9 mouse cellular contexts compared by ENCODE assay signal in the genomic region with DNA sequence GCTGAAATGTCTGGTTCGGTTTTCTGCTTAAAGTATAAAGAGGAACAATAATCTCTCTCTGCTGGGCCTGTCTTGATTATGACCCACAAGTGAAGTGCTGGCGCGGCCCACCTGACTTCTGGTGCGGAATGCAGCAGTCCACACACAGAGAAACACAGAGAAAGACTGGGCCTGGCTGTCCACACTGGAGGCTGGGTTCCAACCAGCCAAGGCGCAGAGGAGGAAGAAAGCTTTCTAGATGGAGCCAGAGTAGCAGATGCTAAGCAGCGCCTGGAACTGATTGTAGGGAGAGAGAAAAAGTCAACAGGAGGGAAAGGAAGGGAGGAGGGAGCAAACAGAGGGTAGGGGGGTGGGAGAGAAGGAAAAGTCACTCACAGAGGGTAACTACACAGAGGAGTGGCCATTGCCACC.
A peak's percentile ranks its signal among the peaks of the same experiment; 100 is the strongest.
DNase-seq lines count a peak whose midpoint lies in the region; ATAC-seq and TF ChIP-seq lines count a peak whose summit lies in the region.
"Had no signal": no experiment of that assay in that cellular context is flagged by ENCODE, and none has a peak within 500 bp of the region (broad histone marks: within the 10 kb centered on the region; RNA-seq: fewer than 3 reads in every experiment).

No protein-coding gene starts in this region.

- no peak overlapping the region; the same call in 1 of the 2 replicates for H3K9ac ChIP-seq in hindbrain, embryonic 14.5 days
- H3K9ac ChIP-seq in forebrain, embryonic 16.5 days (replicated peaks; ENCODE audit: low read depth, low read length): no peak overlapping the region; the same call in 1 of the 2 replicates
- no peak overlapping the region for H3K9ac ChIP-seq in stomach, embryonic 15.5 days

- no peak overlapping the region for H3K4me2 ChIP-seq in hindbrain, embryonic 14.5 days (replicated peaks)
- H3K4me2 ChIP-seq in forebrain, embryonic 16.5 days (ENCODE audit: low read length): no peak overlapping the region
- peak overlapping the region; percentile 9; the same call in 1 of the 2 replicates for H3K4me2 ChIP-seq in stomach, embryonic 15.5 days

- peaks cover 50% of the 10 kb centered on the region for H3K4me1 ChIP-seq in hindbrain, embryonic 10.5 days (replicated peaks)
- H3K4me1 ChIP-seq in hindbrain, embryonic 14.5 days (replicated peaks; ENCODE audit: control insufficient read depth, insufficient read depth, low read length): peaks cover 20% of the 10 kb centered on the region; the same call in 1 of the 2 replicates
- H3K4me1 ChIP-seq in forebrain, embryonic 16.5 days (replicated peaks; ENCODE audit: control insufficient read depth, insufficient read depth, low read length): peaks cover 27% of the 10 kb centered on the region
- H3K4me1 ChIP-seq in stomach, embryonic 15.5 days: peaks cover 33% of the 10 kb centered on the region

- no peak for ATAC-seq in hindbrain, embryonic 14.5 days (ENCODE audit: low FRiP score)
- ATAC-seq in forebrain, embryonic 16.5 days: peak; percentile 44
- ATAC-seq in stomach, embryonic 15.5 days (ENCODE audit: insufficient read depth, low FRiP score, low read depth): peak; percentile 77

- H3K27me3 ChIP-seq in hindbrain, embryonic 10.5 days (ENCODE audit: insufficient read depth, poor library complexity, severe bottlenecking): peaks cover 70% of the 10 kb centered on the region
- no peaks in the 10 kb centered on the region for H3K27me3 ChIP-seq in hindbrain, embryonic 14.5 days (ENCODE audit: control insufficient read depth, insufficient read depth, low read length)
- no peaks in the 10 kb centered on the region for H3K27me3 ChIP-seq in forebrain, embryonic 16.5 days (replicated peaks; ENCODE audit: control insufficient read depth, insufficient read depth, low read length)
- no peaks in the 10 kb centered on the region for H3K27me3 ChIP-seq in stomach, embryonic 15.5 days (replicated peaks)
- H3K27me3 ChIP-seq: CH12.LX had no signal

- no peak for TF ChIP-seq POLR2A in brain, embryonic 14.5 days (IDR thresholded peaks at IDR 0.05; ENCODE audit: borderline replicate concordance, extremely low read depth, insufficient read depth, insufficient read length, poor library complexity, severe bottlenecking)

- H3K9me3 ChIP-seq in hindbrain, embryonic 10.5 days: no peaks in the 10 kb centered on the region
- H3K9me3 ChIP-seq in hindbrain, embryonic 14.5 days (ENCODE audit: control insufficient read depth, low read length): no peaks in the 10 kb centered on the region
- no peaks in the 10 kb centered on the region for H3K9me3 ChIP-seq in forebrain, embryonic 16.5 days (ENCODE audit: control insufficient read depth, low read length)
- H3K9me3 ChIP-seq in stomach, embryonic 15.5 days: no peaks in the 10 kb centered on the region

- H3K36me3 ChIP-seq in hindbrain, embryonic 10.5 days: no peaks in the 10 kb centered on the region
- no peaks in the 10 kb centered on the region for H3K36me3 ChIP-seq in hindbrain, embryonic 14.5 days (replicated peaks; ENCODE audit: control insufficient read depth, insufficient read depth)
- H3K36me3 ChIP-seq in forebrain, embryonic 16.5 days (ENCODE audit: control insufficient read depth, insufficient read depth): no peaks in the 10 kb centered on the region
- H3K36me3 ChIP-seq in stomach, embryonic 15.5 days: no peaks in the 10 kb centered on the region

- H3K4me3 ChIP-seq in hindbrain, embryonic 10.5 days: no peak overlapping the region
- no peak overlapping the region for H3K4me3 ChIP-seq in hindbrain, embryonic 14.5 days (replicated peaks; ENCODE audit: low read length)
- H3K4me3 ChIP-seq in forebrain, embryonic 16.5 days (replicated peaks; ENCODE audit: low read length): no peak overlapping the region
- H3K4me3 ChIP-seq in stomach, embryonic 15.5 days (replicated peaks): no peak overlapping the region

- TF ChIP-seq CTCF in brain, embryonic 14.5 days (IDR thresholded peaks at IDR 0.05; ENCODE audit: borderline replicate concordance, extremely low read depth, insufficient read depth, insufficient read length): no peak

- WGBS in hindbrain, embryonic 10.5 days: 58% methylated on average over 6 of the region's 6 CpGs
- 62% methylated on average over 6 of the region's 6 CpGs for WGBS in hindbrain, embryonic 14.5 days
- 62% methylated on average over 6 of the region's 6 CpGs for WGBS in forebrain, embryonic 16.5 days
- 36% methylated on average over 6 of the region's 6 CpGs for WGBS in stomach, embryonic 15.5 days

- peak; percentile 42 for DNase-seq in hindbrain, embryonic 10.5 days (ENCODE audit: low spot score)
- DNase-seq in hindbrain, embryonic 14.5 days (ENCODE audit: low spot score): no peak
- peak; percentile 63 for DNase-seq in brain, embryonic 14.5 days (ENCODE audit: low read depth)
- DNase-seq in layer of hippocampus, postnatal 36 days: peak; percentile 42 to 55
- DNase-seq in cerebellum, adult 11-12 months: no peak
- no peak for DNase-seq in adipocyte (ENCODE audit: low spot score)

- H3K27ac ChIP-seq in hindbrain, embryonic 10.5 days: peak overlapping the region; percentile 54
- no peak overlapping the region for H3K27ac ChIP-seq in hindbrain, embryonic 14.5 days
- peak overlapping the region; percentile 58; the same call in 1 of the 2 replicates for H3K27ac ChIP-seq in forebrain, embryonic 16.5 days (ENCODE audit: low read length)
- H3K27ac ChIP-seq in stomach, embryonic 15.5 days: peak overlapping the region; percentile 74

Comparison
In these comparisons a context has a peak if more than half of its experiments do, and no peak if none do; other contexts are left out.
1. DNase-seq: peak in hindbrain, embryonic 10.5 days (single experiment), brain, embryonic 14.5 days (single experiment) and layer of hippocampus, postnatal 36 days (2 of 2); none in hindbrain, embryonic 14.5 days (single experiment), cerebellum, adult 11-12 months (single experiment) and adipocyte (single experiment).